Mouse (Mus musculus): ENCODE data around the gene Dnmt3c. TPM values are rescaled to one million over a fixed set of nuclear protein-coding genes. Genes with fewer than 3 reads are reported as not detected.

The Dnmt3c gene
- polyA plus RNA-seq, 1 experiment, result not detected

DNA sequence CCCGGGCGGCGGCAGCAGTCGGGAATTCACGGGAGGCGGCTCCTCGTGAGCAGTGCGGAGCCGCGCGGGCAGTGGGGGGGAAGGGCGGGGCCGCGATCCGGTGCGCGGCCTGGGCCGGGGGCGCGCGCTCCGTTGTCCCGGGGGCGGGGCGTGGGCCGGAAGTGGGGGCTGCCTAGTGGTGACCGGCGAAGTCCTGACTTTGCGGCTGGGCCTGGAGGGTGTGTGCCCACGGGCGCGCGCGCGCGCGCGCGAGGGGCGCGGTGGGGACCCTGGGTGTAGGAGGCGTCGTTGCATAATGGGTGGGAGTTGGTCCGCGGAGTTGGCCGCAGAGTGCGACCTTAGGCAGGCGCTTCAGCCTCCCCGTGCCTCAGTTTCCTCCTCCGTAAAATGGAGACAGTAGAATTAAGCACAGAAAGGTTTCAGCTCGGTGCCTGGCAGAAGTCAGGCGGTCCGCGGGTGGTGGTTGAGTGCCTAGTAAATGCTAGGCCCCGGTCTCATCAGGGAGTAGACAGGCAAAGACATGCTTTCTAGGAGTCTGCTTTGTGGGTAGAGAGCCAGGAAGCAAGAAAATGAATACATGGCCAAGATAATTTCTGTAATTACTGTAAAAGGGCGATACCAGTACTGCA, 45.1 kb downstream of the Dnmt3c start:
- H3K36me3 ChIP-seq (ENCODE audit: control insufficient read depth, insufficient read depth), result no peaks in the 10 kb centered on the region
- H3K27me3 ChIP-seq (ENCODE audit: control insufficient read depth, insufficient read depth, insufficient read length), result no peaks in the 10 kb centered on the region
- TF ChIP-seq REST (IDR thresholded peaks at IDR 0.05; ENCODE audit: insufficient read depth, insufficient read length) (no peak), POLR2AphosphoS2 (IDR thresholded peaks at IDR 0.05; ENCODE audit: insufficient read length, low read depth) (peak; percentile 43), SRF (IDR thresholded peaks at IDR 0.05; ENCODE audit: control insufficient read depth, insufficient read length, low read depth) (no peak)
- peak overlapping the region; percentile 54 for H3ac ChIP-seq (ENCODE audit: control insufficient read depth, insufficient read length)
- peak overlapping the region; percentile 86 for H3K4me2 ChIP-seq (ENCODE audit: low read depth)
- H3K4me3 ChIP-seq, result peak overlapping the region; percentile 84
- H3K79me2 ChIP-seq (ENCODE audit: control insufficient read depth, insufficient read depth), result peaks cover 52% of the 10 kb centered on the region

DNA sequence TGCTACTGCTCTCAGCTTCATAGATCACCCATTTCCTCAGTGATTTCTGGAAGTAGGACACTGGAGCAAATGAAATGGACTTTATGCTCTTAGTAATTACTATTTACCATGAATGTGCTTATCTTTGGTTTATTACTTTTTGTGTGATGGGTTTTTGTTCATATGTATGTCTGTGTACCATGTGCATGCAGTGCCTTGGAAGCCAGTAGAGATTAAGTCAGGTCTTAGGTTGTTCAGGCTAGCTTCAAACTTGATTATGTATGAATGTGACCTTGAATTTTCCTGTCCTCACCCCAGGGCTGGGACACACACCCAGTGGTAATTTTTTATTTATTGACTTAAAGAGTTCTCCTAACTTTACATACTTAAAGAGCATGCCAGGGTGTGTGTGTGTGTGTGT, 51.5 kb downstream of the Dnmt3c start:
- no peak overlapping the region for H3K4me2 ChIP-seq (ENCODE audit: low read depth)
- H3K79me2 ChIP-seq (ENCODE audit: control insufficient read depth, insufficient read depth), result peaks cover 92% of the 10 kb centered on the region
- no peaks in the 10 kb centered on the region for H3K27me3 ChIP-seq (ENCODE audit: control insufficient read depth, insufficient read depth, insufficient read length)
- H3K4me3 ChIP-seq, result no peak overlapping the region
- no peak overlapping the region for H3ac ChIP-seq (ENCODE audit: control insufficient read depth, insufficient read length)
- peaks cover 11% of the 10 kb centered on the region for H3K36me3 ChIP-seq (ENCODE audit: control insufficient read depth, insufficient read depth)
- TF ChIP-seq TCF3 (IDR thresholded peaks at IDR 0.05; ENCODE audit: insufficient read length, low read depth), result no peak

GRCm38 (mm10) chr2:153750363-153750762, 53.9 kb downstream of the Dnmt3c start:
- Histone ChIP-seq H3K4me2 (ENCODE audit: low read depth) (no peak overlapping the region), H3K4me3 (no peak overlapping the region), H3K27me3 (ENCODE audit: control insufficient read depth, insufficient read depth, insufficient read length) (no peaks in the 10 kb centered on the region), H3ac (ENCODE audit: control insufficient read depth, insufficient read length) (no peak overlapping the region), H3K36me3 (ENCODE audit: control insufficient read depth, insufficient read depth) (peaks cover 11% of the 10 kb centered on the region), H3K79me2 (ENCODE audit: control insufficient read depth, insufficient read depth) (peaks cover 92% of the 10 kb centered on the region)
- TF ChIP-seq CEBPB (IDR thresholded peaks at IDR 0.05; ENCODE audit: insufficient read depth, poor library complexity, severe bottlenecking) (no peak), REST (IDR thresholded peaks at IDR 0.05; ENCODE audit: insufficient read depth, insufficient read length) (no peak), TCF12 (IDR thresholded peaks at IDR 0.05; ENCODE audit: insufficient read depth, poor library complexity, severe bottlenecking) (no peak), E2F4 (IDR thresholded peaks at IDR 0.05; ENCODE audit: insufficient read depth) (no peak), POLR2AphosphoS2 (IDR thresholded peaks at IDR 0.05; ENCODE audit: insufficient read length, low read depth) (no peak), TCF3 (IDR thresholded peaks at IDR 0.05; ENCODE audit: insufficient read length, low read depth) (no peak), MAX (IDR thresholded peaks at IDR 0.05; ENCODE audit: low read depth) (no peak), SRF (IDR thresholded peaks at IDR 0.05; ENCODE audit: control insufficient read depth, insufficient read length, low read depth) (no peak), MYOG (IDR thresholded peaks at IDR 0.05; ENCODE audit: control insufficient read depth in 1 of 3, insufficient read depth in 1 of 3, insufficient read length in 2 of 3, low read depth in 2 of 3) (no peak)

DNA sequence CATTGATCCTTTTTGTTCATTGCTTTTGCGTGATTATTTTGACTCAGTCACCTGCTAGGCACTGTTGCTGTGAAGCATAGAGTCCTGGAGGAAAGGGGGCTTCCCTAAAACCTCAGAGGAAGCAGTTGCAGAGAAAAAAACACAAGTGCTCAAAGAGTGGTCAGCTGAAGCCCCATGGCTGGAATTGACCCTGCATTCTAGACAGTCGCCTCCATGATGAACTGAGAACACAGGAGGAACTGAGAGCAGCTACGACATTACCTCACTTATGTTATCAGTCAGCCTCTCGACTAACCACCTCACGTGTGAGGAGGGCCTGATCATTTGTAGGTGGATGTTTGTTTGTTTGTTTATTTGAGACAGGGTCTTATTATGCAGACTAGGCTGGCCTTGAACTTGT, 65.7 kb downstream of the Dnmt3c start:
- peaks cover 15% of the 10 kb centered on the region for H3K79me2 ChIP-seq (ENCODE audit: control insufficient read depth, insufficient read depth)
- no peak overlapping the region for H3K4me3 ChIP-seq
- H3K27me3 ChIP-seq (ENCODE audit: control insufficient read depth, insufficient read depth, insufficient read length), result no peaks in the 10 kb centered on the region
- no peak overlapping the region for H3K4me2 ChIP-seq (ENCODE audit: low read depth)
- H3ac ChIP-seq (ENCODE audit: control insufficient read depth, insufficient read length), result no peak overlapping the region
- H3K36me3 ChIP-seq (ENCODE audit: control insufficient read depth, insufficient read depth), result peaks cover 66% of the 10 kb centered on the region
- TF ChIP-seq USF1 (IDR thresholded peaks at IDR 0.05; ENCODE audit: low read depth) (no peak), SRF (IDR thresholded peaks at IDR 0.05; ENCODE audit: control insufficient read depth, insufficient read length, low read depth) (no peak), TCF12 (IDR thresholded peaks at IDR 0.05; ENCODE audit: insufficient read depth, poor library complexity, severe bottlenecking) (no peak), POLR2A (IDR thresholded peaks at IDR 0.05; ENCODE audit: insufficient read length, low read depth) (no peak), MYOG (IDR thresholded peaks at IDR 0.05; ENCODE audit: control insufficient read depth in 1 of 3, insufficient read depth in 1 of 3, insufficient read length in 2 of 3, low read depth in 2 of 3) (no peak), TCF3 (IDR thresholded peaks at IDR 0.05; ENCODE audit: insufficient read length, low read depth) (no peak), MYOD1 (IDR thresholded peaks at IDR 0.05; ENCODE audit: control insufficient read depth in 1 of 3, insufficient read length in 2 of 3, low read depth in 2 of 3) (no peak), REST (IDR thresholded peaks at IDR 0.05; ENCODE audit: insufficient read depth, insufficient read length) (no peak), E2F4 (IDR thresholded peaks at IDR 0.05; ENCODE audit: insufficient read depth) (no peak), CEBPB (IDR thresholded peaks at IDR 0.05; ENCODE audit: insufficient read depth, poor library complexity, severe bottlenecking) (no peak), POLR2AphosphoS2 (IDR thresholded peaks at IDR 0.05; ENCODE audit: insufficient read length, low read depth) (no peak), MAX (IDR thresholded peaks at IDR 0.05; ENCODE audit: low read depth) (no peak)

DNA sequence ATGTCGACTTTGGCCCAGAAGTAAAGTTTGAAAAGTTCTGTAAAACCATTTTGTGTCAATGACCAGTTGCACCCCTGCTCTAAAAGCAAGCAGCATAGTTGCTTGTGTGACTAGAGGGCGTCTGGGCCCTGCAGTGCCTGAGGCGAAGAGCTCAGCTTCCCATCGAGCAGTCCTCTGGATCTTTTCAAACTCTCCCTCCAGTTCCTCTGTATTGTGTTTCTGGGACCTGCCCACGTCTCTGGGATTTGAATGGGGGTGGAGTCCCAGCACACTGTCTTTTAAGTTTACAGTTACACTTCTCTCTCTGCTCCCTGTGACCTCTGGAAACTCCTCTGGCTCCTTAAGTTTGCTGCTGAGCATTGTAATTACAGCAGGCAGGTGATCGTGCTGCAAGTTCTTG, 71.0 kb downstream of the Dnmt3c start:
- Histone ChIP-seq H3K4me3 (no peak overlapping the region), H3K4me2 (ENCODE audit: low read depth) (no peak overlapping the region), H3ac (ENCODE audit: control insufficient read depth, insufficient read length) (no peak overlapping the region), H3K27me3 (ENCODE audit: control insufficient read depth, insufficient read depth, insufficient read length) (no peaks in the 10 kb centered on the region), H3K36me3 (ENCODE audit: control insufficient read depth, insufficient read depth) (peaks cover 70% of the 10 kb centered on the region), H3K79me2 (ENCODE audit: control insufficient read depth, insufficient read depth) (no peaks in the 10 kb centered on the region)
- TF ChIP-seq USF1 (IDR thresholded peaks at IDR 0.05; ENCODE audit: low read depth) (no peak), TCF3 (IDR thresholded peaks at IDR 0.05; ENCODE audit: insufficient read length, low read depth) (no peak), CEBPB (IDR thresholded peaks at IDR 0.05; ENCODE audit: insufficient read depth, poor library complexity, severe bottlenecking) (no peak), POLR2AphosphoS2 (IDR thresholded peaks at IDR 0.05; ENCODE audit: insufficient read length, low read depth) (no peak), MYOD1 (IDR thresholded peaks at IDR 0.05; ENCODE audit: control insufficient read depth in 1 of 3, insufficient read length in 2 of 3, low read depth in 2 of 3) (no peak), POLR2A (IDR thresholded peaks at IDR 0.05; ENCODE audit: insufficient read length, low read depth) (no peak), TCF12 (IDR thresholded peaks at IDR 0.05; ENCODE audit: insufficient read depth, poor library complexity, severe bottlenecking) (no peak), SRF (IDR thresholded peaks at IDR 0.05; ENCODE audit: control insufficient read depth, insufficient read length, low read depth) (no peak), REST (IDR thresholded peaks at IDR 0.05; ENCODE audit: insufficient read depth, insufficient read length) (no peak), MYOG (IDR thresholded peaks at IDR 0.05; ENCODE audit: control insufficient read depth in 1 of 3, insufficient read depth in 1 of 3, insufficient read length in 2 of 3, low read depth in 2 of 3) (no peak), MAX (IDR thresholded peaks at IDR 0.05; ENCODE audit: low read depth) (no peak)

Data from myocyte (in vitro differentiated cells).